Comparison of ENCODE assay signal across 8 mouse cellular contexts in genomic region chr9:71543443-71544222, GRCm38 (mm10). TPM values are rescaled to one million over a fixed set of nuclear protein-coding genes. Genes with fewer than 3 reads are reported as not detected.
DNase-seq lines count a peak whose midpoint lies in the region; TF ChIP-seq lines count a peak whose summit lies in the region.

No protein-coding gene starts in this region.

- no peaks in the 10 kb centered on the region for H3K9me3 ChIP-seq in hindbrain, embryonic 10.5 days

- H3K4me1 ChIP-seq in cerebellum, adult 2 months (ENCODE audit: control insufficient read depth, insufficient read depth, low read length): no peaks in the 10 kb centered on the region
- peaks cover 5% of the 10 kb centered on the region; the same call in 1 of the 2 replicates for H3K4me1 ChIP-seq in hindbrain, embryonic 10.5 days (replicated peaks)

- TF ChIP-seq CTCF in cerebellum, adult 2 months (IDR thresholded peaks at IDR 0.05; ENCODE audit: borderline replicate concordance, insufficient read depth, low read depth, low read length): peak; percentile 72

- no peaks in the 10 kb centered on the region for H3K36me3 ChIP-seq in hindbrain, embryonic 10.5 days

- TF ChIP-seq POLR2A in cerebellum, adult 2 months (IDR thresholded peaks at IDR 0.05; ENCODE audit: borderline replicate concordance, insufficient read depth, low read length): no peak

- DNase-seq in MEL-GATA-1-ER (ENCODE audit: extremely low read depth, low read depth): peak; percentile 52
- DNase-seq in cerebellum, adult 2 months: peak; percentile 54 to 68
- peak; percentile 11 to 88 for DNase-seq in frontal cortex, adult 2 months (ENCODE audit: extremely low spot score in 1 of 2, low spot score in 1 of 2)
- peak; percentile 75 for DNase-seq in hindbrain, embryonic 10.5 days (ENCODE audit: low spot score)
- peak; percentile 29 for DNase-seq in layer of hippocampus, adult 9-10 months (ENCODE audit: low spot score)
- peak; percentile 89 for DNase-seq in lung, postnatal 10 days
- DNase-seq in retina, embryonic 14.5 days (ENCODE audit: low spot score): peak; percentile 93
- peak; percentile 80 for DNase-seq in thymus, postnatal 25 days

- H3K4me3 ChIP-seq in cerebellum, adult 2 months (replicated peaks; ENCODE audit: insufficient read depth, low read depth, low read length): no peak overlapping the region
- no peak overlapping the region for H3K4me3 ChIP-seq in hindbrain, embryonic 10.5 days

- WGBS in cerebellum, adult 2 months: 12% methylated on average over 19 of the region's 19 CpGs
- WGBS in hindbrain, embryonic 10.5 days: 20% methylated on average over 19 of the region's 19 CpGs

- H3K27ac ChIP-seq in cerebellum, adult 2 months (ENCODE audit: insufficient read depth, low read length): no peak overlapping the region
- no peak overlapping the region for H3K27ac ChIP-seq in hindbrain, embryonic 10.5 days

- no peaks in the 10 kb centered on the region for H3K27me3 ChIP-seq in cerebellum, adult 2 months (ENCODE audit: control insufficient read depth, insufficient read depth, low read length)
- no peaks in the 10 kb centered on the region for H3K27me3 ChIP-seq in hindbrain, embryonic 10.5 days (ENCODE audit: insufficient read depth, poor library complexity, severe bottlenecking)

RNA-seq across cellular contexts. Expression of gene Myzap, which starts 48.5 kb away (rescaled TPM):
- polyA plus RNA-seq in cerebellum, adult 2 months (2012; rRNA removed): 0.92 and 0.98 TPM in 2 replicates
- polyA plus RNA-seq in frontal cortex, adult 2 months (2012; rRNA removed): 0.71 and 0.74 TPM in 2 replicates
- 4.4 and 4.9 TPM in 2 replicates for polyA plus RNA-seq in hindbrain, embryonic 10.5 days (2016; fragmentation: Nextera tagmentation; extraction: Ambion mirVana)

RNA-seq across cellular contexts. Expression of gene Polr2m, which starts 57.9 kb away (rescaled TPM):
- polyA plus RNA-seq in cerebellum, adult 2 months (2012; rRNA removed): 267 and 305 TPM in 2 replicates
- 336 and 393 TPM in 2 replicates for polyA plus RNA-seq in frontal cortex, adult 2 months (2012; rRNA removed)
- 528 and 549 TPM in 2 replicates for polyA plus RNA-seq in hindbrain, embryonic 10.5 days (2016; fragmentation: Nextera tagmentation; extraction: Ambion mirVana)

Comparison
In these comparisons a context has a peak if more than half of its experiments do, and no peak if none do; other contexts are left out.
1. DNase-seq: peak in every context shown above with its lines; median percentile 93 in retina, embryonic 14.5 days; 89 in lung, postnatal 10 days; 80 in thymus, postnatal 25 days; 75 in hindbrain, embryonic 10.5 days; 61 in cerebellum, adult 2 months; 52 in MEL-GATA-1-ER; 50 in frontal cortex, adult 2 months; 29 in layer of hippocampus, adult 9-10 months.